Mouse (Mus musculus): ENCODE results near the gene Frmpd3. TPM values are rescaled to one million over a fixed set of nuclear protein-coding genes. Genes with fewer than 3 reads are reported as not detected.
A peak's percentile ranks its signal among the peaks of the same experiment; 100 is the strongest.

The Frmpd3 gene
- total and polyA plus RNA-seq, 3 experiments = not detected

GRCm38 (mm10) chrX:140456751-140457491 lies 114.9 kb downstream of the Frmpd3 start (continued):
- no peak for TF ChIP-seq EP300 (IDR thresholded peaks at IDR 0.05; ENCODE audit: low read depth in 1 of 2, low read length in 2 of 2)

- DNase-seq (ENCODE audit: low read depth, low spot score) = peak; percentile 76
- H3K9ac ChIP-seq (ENCODE audit: control insufficient read depth, low read depth, low read length, poor library complexity, severe bottlenecking) = peak overlapping the region; percentile 91
- TF ChIP-seq ETS1 (IDR thresholded peaks at IDR 0.05; ENCODE audit: low read depth, low read length) (peak; percentile 22; the same call in 1 of the 2 replicates), SIN3A (IDR thresholded peaks at IDR 0.05; ENCODE audit: low read length) (peak; percentile 17; the same call in 1 of the 2 replicates), UBTF (IDR thresholded peaks at IDR 0.05; ENCODE audit: borderline replicate concordance, insufficient read depth, low read depth, low read length) (no peak), BHLHE40 (IDR thresholded peaks at IDR 0.05; ENCODE audit: borderline replicate concordance, low read depth, low read length) (0 out of 2 replicates have a peak, but pooled peaks have one; percentile 24), MAX (IDR thresholded peaks at IDR 0.05; ENCODE audit: low read length) (peak; percentile 56; the same call in 1 of the 2 replicates)
Observed at GRCm38 (mm10) chrX:140457502-140457901, 115.4 kb downstream of the Frmpd3 start.

GRCm38 (mm10) chrX:140478231-140478630 lies 136.2 kb downstream of the Frmpd3 start:
- H3K36me3 ChIP-seq (ENCODE audit: control insufficient read depth in 1 of 2, insufficient read depth in 2 of 2, low read length in 2 of 2) = peaks cover 10 to 16% of the 10 kb centered on the region in 2 experiments
- peak; percentile 61 for DNase-seq (ENCODE audit: low read depth, low spot score)
- no peak for TF ChIP-seq MEF2A (IDR thresholded peaks at IDR 0.05; ENCODE audit: extremely low read depth, insufficient replicate concordance, low read depth, low read length, poor library complexity, severe bottlenecking)
- TF ChIP-seq CTCF (IDR thresholded peaks at IDR 0.05 in 2 of 3, conservative IDR thresholded peaks at IDR 0.05 in 1 of 3; ENCODE audit: control insufficient read depth in 1 of 3, insufficient read depth in 1 of 3, low read depth in 2 of 3, low read length in 3 of 3, poor library complexity in 1 of 3, severe bottlenecking in 1 of 3) = no peak
- no peak; the same call in 1 of the 2 replicates for TF ChIP-seq ZNF384 (IDR thresholded peaks at IDR 0.05; ENCODE audit: low read depth, low read length)
- TF ChIP-seq NELFE (IDR thresholded peaks at IDR 0.05; ENCODE audit: low read depth, low read length) = no peak
- no peak for TF ChIP-seq CHD2 (IDR thresholded peaks at IDR 0.05; ENCODE audit: low read length)
- TF ChIP-seq MYB (IDR thresholded peaks at IDR 0.05; ENCODE audit: low read depth, low read length) = 0 out of 2 replicates have a peak, but pooled peaks have one; percentile 22
- no peak for TF ChIP-seq ETS1 (IDR thresholded peaks at IDR 0.05; ENCODE audit: low read depth, low read length)
- TF ChIP-seq UBTF (IDR thresholded peaks at IDR 0.05; ENCODE audit: borderline replicate concordance, insufficient read depth, low read depth, low read length) = no peak
- no peak for TF ChIP-seq ZMIZ1 (IDR thresholded peaks at IDR 0.05; ENCODE audit: low read depth, low read length)
- no peak for TF ChIP-seq KAT2A (conservative IDR thresholded peaks at IDR 0.05; ENCODE audit: low read depth, low read length)
- TF ChIP-seq TCF12 (IDR thresholded peaks at IDR 0.05; ENCODE audit: low read depth, low read length) = peak; percentile 28; the same call in 1 of the 2 replicates
- peak; percentile 74 to 76 for TF ChIP-seq EP300 (IDR thresholded peaks at IDR 0.05; ENCODE audit: low read depth in 1 of 2, low read length in 2 of 2)
- no peak for TF ChIP-seq ELF1 (IDR thresholded peaks at IDR 0.05; ENCODE audit: low read depth, low read length)
- peak; percentile 24; the same call in 1 of the 2 replicates for TF ChIP-seq TAL1 (IDR thresholded peaks at IDR 0.05; ENCODE audit: low read length)
- TF ChIP-seq MAX (IDR thresholded peaks at IDR 0.05; ENCODE audit: low read length) = no peak
- TF ChIP-seq MAFK (IDR thresholded peaks at IDR 0.05; ENCODE audit: borderline replicate concordance, low read depth, low read length) = 0 out of 2 replicates have a peak, but pooled peaks have one; percentile 10
- TF ChIP-seq GATA1 (IDR thresholded peaks at IDR 0.05; ENCODE audit: low read depth, low read length) = peak; percentile 25
- 0 out of 2 replicates have a peak, but pooled peaks have one; percentile 39 for TF ChIP-seq RCOR1 (IDR thresholded peaks at IDR 0.05; ENCODE audit: low read depth, low read length)
- no peak for TF ChIP-seq POLR2AphosphoS5 (IDR thresholded peaks at IDR 0.05; ENCODE audit: borderline replicate concordance, low read depth, low read length)
- no peak for TF ChIP-seq CHD1 (IDR thresholded peaks at IDR 0.05; ENCODE audit: low read depth, low read length)
- TF ChIP-seq USF1 (IDR thresholded peaks at IDR 0.05; ENCODE audit: low read depth, low read length) = no peak
- TF ChIP-seq SIN3A (IDR thresholded peaks at IDR 0.05; ENCODE audit: low read length) = no peak
- TF ChIP-seq POLR2AphosphoS2 (IDR thresholded peaks at IDR 0.05; ENCODE audit: low read length) = no peak
- TF ChIP-seq GABPA (IDR thresholded peaks at IDR 0.05; ENCODE audit: low read depth, low read length) = no peak
- no peak for TF ChIP-seq MXI1 (IDR thresholded peaks at IDR 0.05; ENCODE audit: low read depth, low read length)

More at GRCm38 (mm10) chrX:140457502-140457901, 115.4 kb downstream of the Frmpd3 start:
- H3K79me2 ChIP-seq (ENCODE audit: control insufficient read depth, insufficient read depth, low read length, poor library complexity) = peaks cover 52% of the 10 kb centered on the region
- H3K4me3 ChIP-seq (ENCODE audit: control insufficient read depth in 1 of 2, insufficient read depth in 1 of 2, low read depth in 2 of 2, low read length in 2 of 2) = peak overlapping the region; percentile 83 to 95
- H3K4me1 ChIP-seq (ENCODE audit: control insufficient read depth in 1 of 2, insufficient read depth in 2 of 2, low read length in 2 of 2) = peaks cover 3 to 5% of the 10 kb centered on the region in 2 experiments; a peak in 2 of 4 replicates
- H3K27ac ChIP-seq (ENCODE audit: control insufficient read depth, low read depth, low read length) = peak overlapping the region; percentile 64
- peaks cover 2 to 14% of the 10 kb centered on the region in 2 experiments; a peak in 3 of 4 replicates for H3K36me3 ChIP-seq (ENCODE audit: control insufficient read depth in 1 of 2, insufficient read depth in 2 of 2, low read length in 2 of 2)
- no peaks in the 10 kb centered on the region for H3K9me3 ChIP-seq (replicated peaks; ENCODE audit: insufficient read depth, low read length)
- no peaks in the 10 kb centered on the region for H3K27me3 ChIP-seq (ENCODE audit: control insufficient read depth in 1 of 2, insufficient read depth in 2 of 2, low read length in 2 of 2)

More at GRCm38 (mm10) chrX:140478231-140478630, 136.2 kb downstream of the Frmpd3 start:
- peaks cover 0 to 4% of the 10 kb centered on the region in 2 experiments; a peak in 3 of 4 replicates for H3K4me1 ChIP-seq (ENCODE audit: control insufficient read depth in 1 of 2, insufficient read depth in 2 of 2, low read length in 2 of 2)
- no peak overlapping the region for H3K4me3 ChIP-seq (ENCODE audit: control insufficient read depth in 1 of 2, insufficient read depth in 1 of 2, low read depth in 2 of 2, low read length in 2 of 2)
- H3K9me3 ChIP-seq (replicated peaks; ENCODE audit: insufficient read depth, low read length) = no peaks in the 10 kb centered on the region
- no peak overlapping the region for H3K9ac ChIP-seq (ENCODE audit: control insufficient read depth, low read depth, low read length, poor library complexity, severe bottlenecking)
- H3K27ac ChIP-seq (ENCODE audit: control insufficient read depth, low read depth, low read length) = peak overlapping the region; percentile 50; the same call in 1 of the 2 replicates
- H3K79me2 ChIP-seq (ENCODE audit: control insufficient read depth, insufficient read depth, low read length, poor library complexity) = no peaks in the 10 kb centered on the region
- H3K27me3 ChIP-seq (ENCODE audit: control insufficient read depth in 1 of 2, insufficient read depth in 2 of 2, low read length in 2 of 2) = no peaks in the 10 kb centered on the region
